Mouse (Mus musculus) common myeloid progenitor, adult 5-6 weeks (primary cell): Measurements from ENCODE around the gene Rpl6. TPM values are rescaled to one million over a fixed set of nuclear protein-coding genes. Genes with fewer than 3 reads are reported as not detected.
A peak's percentile ranks its signal among the peaks of the same experiment; 100 is the strongest.

Experiments
- ATAC-seq: replicated peaks from 2 replicates; pipeline ENCODE4 v1.8.0; 2016; ENCODE audit warnings: low read depth, mild to moderate bottlenecking, moderate TSS enrichment, inconsistent platforms; ENCODE audit not compliant: poor library complexity, severe bottlenecking
- total RNA-seq: library from RNA; stranded (forward); fragments of 200-1000, 187-1606 nt; gene quantifications from 2 replicates; pipeline ENCODE4 v1.2.3, GENCODE M21; 2017

The Rpl6 gene
- total RNA-seq, 1 experiment from 2014 or later, result 1,473 TPM

DNA sequence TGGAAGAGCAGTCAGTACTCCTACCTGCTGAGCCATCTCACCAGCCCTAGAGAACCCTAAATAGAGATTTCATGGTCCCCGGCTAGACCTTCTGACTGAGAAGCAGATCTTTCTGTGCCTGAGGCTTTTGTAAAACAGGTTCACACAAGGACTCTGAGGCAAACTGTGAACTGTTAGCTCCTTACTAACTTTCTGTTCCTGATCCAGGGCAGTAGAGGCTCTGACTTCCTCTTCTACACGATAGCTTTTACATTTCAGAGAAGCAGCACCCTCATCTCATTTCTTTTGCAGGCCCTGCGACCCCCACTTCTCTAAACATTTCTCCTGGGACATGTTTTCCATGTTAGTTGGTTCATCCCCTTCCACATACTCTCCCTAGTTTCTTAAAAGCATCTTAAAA is 45.4 kb downstream of the Rpl6 start:
- ATAC-seq, result 0 out of 2 replicates have a peak, but pooled peaks have one; percentile 49

- no peak for ATAC-seq
Observed at GRCm38 (mm10) chr5:121251813-121252212, 47.5 kb downstream of the Rpl6 start.

DNA sequence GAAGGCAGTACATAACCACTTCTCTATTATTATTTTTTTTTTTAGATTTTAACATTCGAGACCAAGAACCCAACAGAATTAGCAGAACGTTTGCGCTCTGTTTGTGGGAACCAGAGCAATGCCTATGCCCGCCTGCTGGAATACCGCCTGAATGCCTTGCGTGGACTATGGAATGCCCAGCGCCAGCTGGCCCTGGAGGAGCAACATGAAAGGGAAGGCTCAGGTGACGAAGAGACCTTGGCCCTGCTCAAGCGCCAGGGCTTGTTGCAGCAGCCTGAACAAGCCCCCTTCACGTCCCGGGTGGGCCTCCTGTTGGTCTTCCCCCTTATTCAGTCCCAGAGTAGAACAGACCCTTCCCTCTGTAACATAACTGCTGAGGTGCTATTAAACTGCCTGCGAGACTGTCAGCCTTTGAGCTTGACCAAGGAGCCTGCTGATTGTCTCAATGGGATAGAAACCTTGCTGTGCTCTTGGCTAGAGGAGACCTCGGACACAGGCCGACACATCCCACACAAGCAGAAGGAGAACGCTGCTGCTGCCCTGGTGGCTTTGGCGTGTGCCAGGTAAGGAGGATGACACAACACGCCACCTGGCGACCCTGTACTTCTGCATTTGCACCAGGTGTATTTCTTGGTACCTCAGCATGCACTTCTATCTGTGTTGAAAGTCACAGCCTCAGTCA is 49.7 kb downstream of the Rpl6 start:
- no peak for ATAC-seq

DNA sequence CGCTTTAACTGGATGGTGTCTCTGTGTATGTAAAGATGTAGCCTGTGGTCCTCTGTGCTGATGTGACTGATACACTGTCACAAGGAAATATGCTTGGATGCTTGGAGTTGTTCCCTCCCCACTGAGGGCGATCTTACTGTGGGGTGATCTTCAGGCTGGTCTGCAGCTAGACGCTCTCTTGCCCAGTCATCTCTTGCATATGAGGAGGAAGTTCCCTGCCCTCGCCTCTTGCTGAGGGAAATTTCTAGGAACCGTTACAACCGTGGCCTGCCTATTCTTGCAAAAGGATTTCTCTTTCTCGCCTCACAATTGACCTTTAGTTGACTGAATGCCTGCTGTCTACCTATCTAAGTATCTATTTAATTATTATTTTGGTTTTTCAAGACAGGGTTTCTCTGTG is 50.7 kb downstream of the Rpl6 start:
- 0 out of 2 replicates have a peak, but pooled peaks have one; percentile 39 for ATAC-seq

Other genes with a start within 250 kb of the Rpl6 start
- not detected in 2 replicates for gene Rph3a, start 194.4 kb upstream of the Rpl6 start, total RNA-seq
- gene Ptpn11, start 13.1 kb upstream of the Rpl6 start, total RNA-seq, result 60.0 and 60.4 TPM in 2 replicates
- 19.1 and 20.1 TPM in 2 replicates for gene Hectd4, start 15.7 kb downstream of the Rpl6 start, total RNA-seq
- gene Trafd1, start 181.2 kb downstream of the Rpl6 start, total RNA-seq, result 25.5 and 45.0 TPM in 2 replicates
- gene Naa25, start 193.5 kb downstream of the Rpl6 start, total RNA-seq, result 68.7 and 73.2 TPM in 2 replicates
- 0.14 TPM in 1 of 2 replicates, not detected in the other for gene Tmem116, start 247.4 kb downstream of the Rpl6 start, total RNA-seq
- gene Erp29, start 248.0 kb downstream of the Rpl6 start, total RNA-seq, result 719 and 742 TPM in 2 replicates